Mouse (Mus musculus) cerebellum, adult 2 months (tissue): ENCODE measurements at regions not wholly inside any gene's neighbourhood (a gene's known extent, or its start where the extent isn't known, plus 50 kb on each side); places are given as distances from the start of the nearest gene placed in this dataset.

Source experiments
- CTCF ChIP-seq: fragments of 200-500 bp; IDR thresholded peaks from 2 replicates; pipeline ENCODE4 v1.5.1; 2011; ENCODE audit warnings: low read depth, mild to moderate bottlenecking, control low read depth, low read length, moderate library complexity, borderline replicate concordance; ENCODE audit not compliant: insufficient read depth
- POLR2A ChIP-seq: fragments of 200-500 bp; IDR thresholded peaks from 2 replicates; pipeline ENCODE4 v1.6.1; 2011; ENCODE audit warnings: low read length, control low read depth, borderline replicate concordance; ENCODE audit not compliant: insufficient read depth

DNA sequence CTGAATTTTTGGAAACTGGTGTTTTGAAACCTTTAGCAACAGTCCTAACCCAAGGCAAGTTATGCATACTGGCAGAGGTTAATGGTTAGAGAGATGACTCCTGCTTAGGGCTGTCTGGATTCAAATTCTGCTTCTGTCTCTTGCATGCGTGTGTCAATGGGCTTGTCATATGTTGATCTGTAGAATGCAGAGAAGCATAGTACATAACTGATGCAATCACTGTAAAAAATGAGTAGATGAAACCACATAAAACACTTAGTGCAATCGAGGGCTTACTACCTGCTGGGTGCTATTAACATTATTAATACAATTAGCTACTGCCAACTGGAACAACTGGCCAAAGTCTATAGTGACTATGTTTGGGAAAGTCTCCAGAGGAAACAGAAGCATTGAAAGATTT lies 163.3 kb downstream of the Fzd1 start:
- TF ChIP-seq POLR2A = no peak
- TF ChIP-seq CTCF = no peak
